Mouse (Mus musculus) gastrocnemius, postnatal 25 days (tissue): ENCODE measurements around the gene Map6. TPM values are rescaled to one million over a fixed set of nuclear protein-coding genes. Genes with fewer than 3 reads are reported as not detected.

ENCODE experiments used
- total RNA-seq, 2 experiments: library from RNA; stranded (reverse); gene quantifications; 1 replicate in 1 of 2; 2 replicates in 1 of 2; pipeline ENCODE4 v1.2.3; 2021

The Map6 gene
- total RNA-seq, 2 experiments from 2014 or later: 3.1 to 3.4 TPM

Other genes starting within 250 kb of the Map6 start
- 10 to 100 TPM in 1 of 2 experiments, 1 to 10 TPM in 1; 9.1 to 10.8 TPM for gene Uvrag, start 126.3 kb upstream of the Map6 start, total RNA-seq
- 10 to 100 TPM; 34.1 to 57.3 TPM for gene Dgat2, start 84.7 kb upstream of the Map6 start, total RNA-seq
- not detected for gene Mogat2, start 28.8 kb upstream of the Map6 start, total RNA-seq
- gene Serpinh1, start 85.8 kb downstream of the Map6 start, total RNA-seq: 100 to 1,000 TPM; 123 to 166 TPM
- gene Gdpd5, start 114.0 kb downstream of the Map6 start, total RNA-seq: 1 to 10 TPM; 2.6 to 3.0 TPM
- gene Klhl35, start 198.6 kb downstream of the Map6 start, total RNA-seq: not detected
- gene Rps3, start 216.3 kb downstream of the Map6 start, total RNA-seq: 100 to 1,000 TPM; 239 to 240 TPM